Comparison of ENCODE assay signal across 27 mouse cellular contexts in genomic region chr1:148901319-148902033, GRCm38 (mm10).
"Had no signal": no experiment of that assay in that cellular context is flagged by ENCODE, and none has a peak within 500 bp of the region (broad histone marks: within the 10 kb centered on the region; RNA-seq: fewer than 3 reads in every experiment).

No protein-coding gene starts in this region.

- H3K4me1 ChIP-seq: embryonic facial prominence, embryonic 10.5 days; embryonic facial prominence, embryonic 12.5 days; embryonic facial prominence, embryonic 13.5 days; embryonic facial prominence, embryonic 15.5 days; forebrain, embryonic 10.5 days; forebrain, embryonic 12.5 days; forebrain, embryonic 13.5 days; forebrain, embryonic 15.5 days had no signal

- DNase-seq: cerebellum, adult 8-10 months; cerebellum, adult 9-10 months; cerebellum, adult 9-11 months; cerebellum, postnatal 10 days; cerebellum, postnatal 14 days; cerebellum, postnatal 25 days; cerebellum, postnatal 36 days; embryo, embryonic 11 days; forebrain, postnatal 0 days; gastrocnemius, adult 2 months; gastrocnemius, postnatal 10 days; gastrocnemius, postnatal 14 days; gastrocnemius, postnatal 25 days; gastrocnemius, postnatal 36 days; heart, adult 11 months; heart, adult 2 months had no signal

- H3K27me3 ChIP-seq: embryonic facial prominence, embryonic 12.5 days; embryonic facial prominence, embryonic 13.5 days; embryonic facial prominence, embryonic 15.5 days; forebrain, embryonic 12.5 days; forebrain, embryonic 13.5 days; forebrain, embryonic 15.5 days had no signal

- H3K27ac ChIP-seq: embryonic facial prominence, embryonic 10.5 days; embryonic facial prominence, embryonic 12.5 days; embryonic facial prominence, embryonic 13.5 days; embryonic facial prominence, embryonic 15.5 days; forebrain, embryonic 10.5 days; forebrain, embryonic 12.5 days; forebrain, embryonic 13.5 days; forebrain, embryonic 15.5 days; gastrocnemius, adult 2 months; heart, adult 2 months had no signal

- H3K9me3 ChIP-seq: embryonic facial prominence, embryonic 10.5 days; embryonic facial prominence, embryonic 12.5 days; embryonic facial prominence, embryonic 13.5 days; embryonic facial prominence, embryonic 15.5 days; forebrain, embryonic 10.5 days; forebrain, embryonic 12.5 days; forebrain, embryonic 13.5 days; forebrain, embryonic 15.5 days had no signal

- ATAC-seq: forebrain, embryonic 13.5 days; forebrain, embryonic 14.5 days; forebrain, embryonic 15.5 days; forebrain, embryonic 16.5 days; forebrain, postnatal 0 days had no signal

- H3K9ac ChIP-seq: embryonic facial prominence, embryonic 12.5 days; embryonic facial prominence, embryonic 13.5 days; embryonic facial prominence, embryonic 15.5 days; forebrain, embryonic 12.5 days; forebrain, embryonic 13.5 days; forebrain, embryonic 15.5 days; forebrain, postnatal 0 days had no signal

- H3K4me3 ChIP-seq: embryonic facial prominence, embryonic 10.5 days; embryonic facial prominence, embryonic 12.5 days; embryonic facial prominence, embryonic 13.5 days; embryonic facial prominence, embryonic 15.5 days; erythroblast, embryonic 14.5 days; forebrain, embryonic 10.5 days; forebrain, embryonic 12.5 days; forebrain, embryonic 13.5 days; forebrain, embryonic 15.5 days; gastrocnemius, adult 2 months; heart, adult 2 months had no signal

- H3K4me2 ChIP-seq: embryonic facial prominence, embryonic 12.5 days; embryonic facial prominence, embryonic 13.5 days; embryonic facial prominence, embryonic 15.5 days; forebrain, embryonic 12.5 days; forebrain, embryonic 13.5 days; forebrain, embryonic 15.5 days had no signal

- H3K36me3 ChIP-seq: embryonic facial prominence, embryonic 10.5 days; embryonic facial prominence, embryonic 12.5 days; embryonic facial prominence, embryonic 13.5 days; embryonic facial prominence, embryonic 15.5 days; forebrain, embryonic 10.5 days; forebrain, embryonic 12.5 days; forebrain, embryonic 15.5 days had no signal
